Mouse (Mus musculus) monocyte, adult 2 months (primary cell): ENCODE data around the gene Myef2.

Experiments
- DNase-seq, 2 experiments: peaks; one replicate each; pipeline ENCODE4 v3.0.0; 2022; ENCODE audit warnings: low spot score in 2 of 2, low read depth in 1 of 2

Myef2 gene

GRCm38 (mm10) chr2:125068696-125069095 is 54.8 kb downstream of the Myef2 start:
- no peak for DNase-seq

- DNase-seq: no peak
These were observed 55.6 kb downstream of the Myef2 start, which contains the start of gene Slc24a5 for GRCm38 (mm10) chr2:125067894-125068293. Gene Slc24a5 (plus strand): TSS chr2:125068124.

- DNase-seq: no peak
These were observed 56.1 kb downstream of the Myef2 start for GRCm38 (mm10) chr2:125067373-125067772.

GRCm38 (mm10) chr2:125062944-125063343 is 60.5 kb downstream of the Myef2 start:
- DNase-seq: no peak

GRCm38 (mm10) chr2:125061451-125061850 is 62.0 kb downstream of the Myef2 start:
- no peak for DNase-seq

GRCm38 (mm10) chr2:125057250-125057815 is 66.1 kb downstream of the Myef2 start:
- DNase-seq: no peak

- no peak for DNase-seq
These were observed 68.1 kb downstream of the Myef2 start for GRCm38 (mm10) chr2:125055316-125055903.
